In the genomic region with DNA sequence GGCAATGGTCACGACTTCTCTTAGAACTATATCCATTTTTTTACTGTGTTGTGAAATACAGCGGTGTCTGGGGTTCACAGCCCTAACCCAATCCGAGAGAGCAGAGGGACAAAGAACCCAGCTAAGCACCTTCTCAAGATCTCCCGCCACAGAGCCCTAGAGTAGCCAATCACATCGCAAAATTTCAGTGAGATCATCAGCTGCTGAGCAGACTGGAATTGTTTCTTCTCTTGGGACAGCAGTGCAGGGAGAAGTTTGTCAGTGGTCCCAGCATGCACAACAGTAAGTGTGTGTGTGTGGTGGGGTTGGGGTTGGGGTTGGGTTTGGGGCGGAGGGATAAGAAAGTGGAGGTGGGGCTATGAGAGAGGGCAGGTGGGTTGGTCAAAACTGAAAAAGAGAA, we compare ENCODE assay signal across 8 mouse cellular contexts. TPM values are rescaled to one million over a fixed set of nuclear protein-coding genes. Genes with fewer than 3 reads are reported as not detected.
DNase-seq lines count a peak whose midpoint lies in the region; ATAC-seq and TF ChIP-seq lines count a peak whose summit lies in the region.

No protein-coding gene starts in this region.

- H3K36me3 ChIP-seq in embryonic facial prominence, embryonic 11.5 days (replicated peaks; ENCODE audit: control insufficient read depth, insufficient read depth, low read depth, low read length), result no peaks in the 10 kb centered on the region
- no peaks in the 10 kb centered on the region for H3K36me3 ChIP-seq in heart, postnatal 0 days (replicated peaks; ENCODE audit: control insufficient read depth, insufficient read depth, low read length)
- no peaks in the 10 kb centered on the region for H3K36me3 ChIP-seq in midbrain, embryonic 11.5 days (ENCODE audit: control insufficient read depth, insufficient read depth, low read length)
- no peaks in the 10 kb centered on the region for H3K36me3 ChIP-seq in stomach, embryonic 16.5 days (ENCODE audit: control insufficient read depth, insufficient read depth, low read length)

- H3K9ac ChIP-seq in embryonic facial prominence, embryonic 11.5 days (replicated peaks; ENCODE audit: low read length), result peak overlapping the region; percentile 49
- no peak overlapping the region for H3K9ac ChIP-seq in heart, postnatal 0 days (replicated peaks; ENCODE audit: low read depth, low read length)
- H3K9ac ChIP-seq in midbrain, embryonic 11.5 days (ENCODE audit: low read length), result peak overlapping the region; percentile 71
- H3K9ac ChIP-seq in stomach, embryonic 16.5 days (ENCODE audit: low read length), result no peak overlapping the region; the same call in 1 of the 2 replicates

- DNase-seq in urinary bladder, postnatal 25 days (ENCODE audit: low spot score), result peak; percentile 16
- no peak for DNase-seq in urinary bladder, adult 2 months (ENCODE audit: low spot score)
- DNase-seq in embryonic facial prominence, embryonic 11.5 days (ENCODE audit: low spot score), result peak; percentile 83
- peak; percentile 23 for DNase-seq in heart, postnatal 0 days (ENCODE audit: low spot score)
- DNase-seq in kidney, postnatal 4 days, result peak; percentile 54 to 56
- peak; percentile 98 for DNase-seq in midbrain, embryonic 11.5 days (ENCODE audit: low spot score, missing footprints)
- no peak for DNase-seq in right cerebral cortex, postnatal 25 days

- TF ChIP-seq CTCF in heart, postnatal 0 days (IDR thresholded peaks at IDR 0.05; ENCODE audit: low read depth), result no peak

- 5% methylated on average over 6 of the region's 6 CpGs for WGBS in embryonic facial prominence, embryonic 11.5 days
- 2% methylated on average over 6 of the region's 6 CpGs for WGBS in heart, postnatal 0 days
- 3% methylated on average over 6 of the region's 6 CpGs for WGBS in midbrain, embryonic 11.5 days
- 2% methylated on average over 6 of the region's 6 CpGs for WGBS in stomach, embryonic 16.5 days

- H3K9me3 ChIP-seq in embryonic facial prominence, embryonic 11.5 days (replicated peaks; ENCODE audit: control insufficient read depth, low read length), result no peaks in the 10 kb centered on the region
- no peaks in the 10 kb centered on the region for H3K9me3 ChIP-seq in heart, postnatal 0 days (replicated peaks; ENCODE audit: control insufficient read depth, low read length)
- H3K9me3 ChIP-seq in midbrain, embryonic 11.5 days (ENCODE audit: control insufficient read depth, low read length), result no peaks in the 10 kb centered on the region
- H3K9me3 ChIP-seq in stomach, embryonic 16.5 days (replicated peaks; ENCODE audit: control insufficient read depth, low read length), result no peaks in the 10 kb centered on the region

- H3K27me3 ChIP-seq in embryonic facial prominence, embryonic 11.5 days (ENCODE audit: control insufficient read depth, insufficient read depth, low read length), result no peaks in the 10 kb centered on the region
- H3K27me3 ChIP-seq in heart, postnatal 0 days (ENCODE audit: control insufficient read depth, insufficient read depth, low read length), result no peaks in the 10 kb centered on the region
- H3K27me3 ChIP-seq in midbrain, embryonic 11.5 days (ENCODE audit: control insufficient read depth, insufficient read depth, low read length), result no peaks in the 10 kb centered on the region
- no peaks in the 10 kb centered on the region for H3K27me3 ChIP-seq in stomach, embryonic 16.5 days (ENCODE audit: control insufficient read depth, insufficient read depth, low read length)

- no peak overlapping the region for H3K27ac ChIP-seq in embryonic facial prominence, embryonic 11.5 days (replicated peaks; ENCODE audit: low read depth, low read length)
- H3K27ac ChIP-seq in heart, postnatal 0 days (ENCODE audit: low read depth), result no peak overlapping the region
- H3K27ac ChIP-seq in midbrain, embryonic 11.5 days (ENCODE audit: low read depth, low read length), result no peak overlapping the region
- H3K27ac ChIP-seq in stomach, embryonic 16.5 days (ENCODE audit: low read length), result no peak overlapping the region

- no peaks in the 10 kb centered on the region for H3K4me1 ChIP-seq in embryonic facial prominence, embryonic 11.5 days (ENCODE audit: control insufficient read depth, insufficient read depth, low read length)
- H3K4me1 ChIP-seq in heart, postnatal 0 days (ENCODE audit: control insufficient read depth, insufficient read depth), result no peaks in the 10 kb centered on the region; the same call in 1 of the 2 replicates
- H3K4me1 ChIP-seq in midbrain, embryonic 11.5 days (ENCODE audit: control insufficient read depth, insufficient read depth, low read length), result peaks cover 19% of the 10 kb centered on the region
- H3K4me1 ChIP-seq in stomach, embryonic 16.5 days (ENCODE audit: control insufficient read depth, insufficient read depth, low read length), result peaks cover 4% of the 10 kb centered on the region; the same call in 1 of the 2 replicates

- ATAC-seq in embryonic facial prominence, embryonic 11.5 days (replicated peaks; ENCODE audit: insufficient number of reproducible peaks, low FRiP score, low TSS enrichment, low read depth), result peak; percentile 86
- no peak; the same call in 1 of the 2 replicates for ATAC-seq in heart, postnatal 0 days (ENCODE audit: insufficient read depth, low read depth)
- ATAC-seq in midbrain, embryonic 11.5 days (ENCODE audit: low FRiP score), result peak; percentile 95
- peak; percentile 60 for ATAC-seq in stomach, embryonic 16.5 days (ENCODE audit: insufficient read depth, low FRiP score)

- H3K4me3 ChIP-seq in embryonic facial prominence, embryonic 11.5 days (ENCODE audit: low read depth, low read length), result peak overlapping the region; percentile 30
- H3K4me3 ChIP-seq in heart, postnatal 0 days (ENCODE audit: low read depth, low read length), result peak overlapping the region; percentile 25
- peak overlapping the region; percentile 43 for H3K4me3 ChIP-seq in midbrain, embryonic 11.5 days (ENCODE audit: low read depth, low read length)
- H3K4me3 ChIP-seq in stomach, embryonic 16.5 days (replicated peaks; ENCODE audit: low read length), result peak overlapping the region; percentile 35

- peak overlapping the region; percentile 39 for H3K4me2 ChIP-seq in embryonic facial prominence, embryonic 11.5 days (ENCODE audit: low read depth, low read length)
- peak overlapping the region; percentile 48 for H3K4me2 ChIP-seq in heart, postnatal 0 days (ENCODE audit: low read depth, low read length)
- peak overlapping the region; percentile 60 for H3K4me2 ChIP-seq in midbrain, embryonic 11.5 days
- peak overlapping the region; percentile 54 for H3K4me2 ChIP-seq in stomach, embryonic 16.5 days (ENCODE audit: low read depth, low read length)

- no peak for TF ChIP-seq EP300 in heart, postnatal 0 days (IDR thresholded peaks at IDR 0.05; ENCODE audit: low read depth)

RNA-seq across cellular contexts. Expression of a gene that starts 0.7 kb away (rescaled TPM):
- 3.7 and 6.6 TPM in 2 replicates for polyA plus RNA-seq in urinary bladder, adult 2 months (2012; rRNA removed)
- 1.9 and 2.1 TPM in 2 replicates for polyA plus RNA-seq in embryonic facial prominence, embryonic 11.5 days (2014; fragmentation: Nextera tagmentation; extraction: Ambion mirVana)
- total RNA-seq in heart, postnatal 0 days (2014; rRNA removed; ENCODE audit: low replicate concordance), result 0.19 and 0.54 TPM in 2 replicates
- polyA plus RNA-seq in heart, postnatal 0 days (2015; fragmentation: Nextera tagmentation; extraction: Ambion mirVana), result 1.3 and 1.7 TPM in 2 replicates
- 4.1 and 6.6 TPM in 2 replicates for polyA plus RNA-seq in midbrain, embryonic 11.5 days (2014; fragmentation: Nextera tagmentation; extraction: Ambion mirVana)
- polyA plus RNA-seq in stomach, embryonic 16.5 days (2015; fragmentation: Nextera tagmentation; extraction: Ambion mirVana), result 2.6 and 2.9 TPM in 2 replicates

RNA-seq across cellular contexts. Expression of a gene that starts 16.4 kb away (rescaled TPM):
- polyA plus RNA-seq in urinary bladder, adult 2 months (2012; rRNA removed), result 13.7 and 16.6 TPM in 2 replicates
- polyA plus RNA-seq in embryonic facial prominence, embryonic 11.5 days (2014; fragmentation: Nextera tagmentation; extraction: Ambion mirVana), result 2.6 and 3.1 TPM in 2 replicates
- total RNA-seq in heart, postnatal 0 days (2014; rRNA removed; ENCODE audit: low replicate concordance), result 1.8 TPM in 1 of 2 replicates, not detected in the other
- 0.14 and 0.16 TPM in 2 replicates for polyA plus RNA-seq in heart, postnatal 0 days (2015; fragmentation: Nextera tagmentation; extraction: Ambion mirVana)
- 3.5 and 5.4 TPM in 2 replicates for polyA plus RNA-seq in midbrain, embryonic 11.5 days (2014; fragmentation: Nextera tagmentation; extraction: Ambion mirVana)
- polyA plus RNA-seq in stomach, embryonic 16.5 days (2015; fragmentation: Nextera tagmentation; extraction: Ambion mirVana), result 3.3 and 4.3 TPM in 2 replicates

RNA-seq across cellular contexts. Expression of a gene that starts 17.5 kb away (rescaled TPM):
- 34.3 and 36.2 TPM in 2 replicates for polyA plus RNA-seq in urinary bladder, adult 2 months (2012; rRNA removed)
- 7.3 and 10.1 TPM in 2 replicates for polyA plus RNA-seq in embryonic facial prominence, embryonic 11.5 days (2014; fragmentation: Nextera tagmentation; extraction: Ambion mirVana)
- total RNA-seq in heart, postnatal 0 days (2014; rRNA removed; ENCODE audit: low replicate concordance), result 0.35 and 1.1 TPM in 2 replicates
- polyA plus RNA-seq in heart, postnatal 0 days (2015; fragmentation: Nextera tagmentation; extraction: Ambion mirVana), result 0.10 and 0.29 TPM in 2 replicates
- polyA plus RNA-seq in midbrain, embryonic 11.5 days (2014; fragmentation: Nextera tagmentation; extraction: Ambion mirVana), result 19.4 and 22.9 TPM in 2 replicates
- polyA plus RNA-seq in stomach, embryonic 16.5 days (2015; fragmentation: Nextera tagmentation; extraction: Ambion mirVana), result 3.0 and 3.3 TPM in 2 replicates

Comparison
In these comparisons a context has a peak if more than half of its experiments do, and no peak if none do; other contexts are left out.
1. DNase-seq: peak in urinary bladder, postnatal 25 days (single experiment), embryonic facial prominence, embryonic 11.5 days (single experiment), heart, postnatal 0 days (single experiment), kidney, postnatal 4 days (2 of 2) and midbrain, embryonic 11.5 days (single experiment); none in urinary bladder, adult 2 months (single experiment) and right cerebral cortex, postnatal 25 days (single experiment).
2. H3K9ac ChIP-seq: peak in embryonic facial prominence, embryonic 11.5 days (single experiment) and midbrain, embryonic 11.5 days (single experiment); none in heart, postnatal 0 days (single experiment) and stomach, embryonic 16.5 days (single experiment).
3. Peak in every context shown above with its lines, with median percentiles within 50 percentile points of each other: H3K4me2 ChIP-seq and H3K4me3 ChIP-seq.